Mouse (Mus musculus) heart, adult 2 months (tissue): ENCODE results near the gene Nol9.

Experiments
- CTCF ChIP-seq: fragments of 200-600 bp; IDR thresholded peaks from 2 replicates; pipeline ENCODE4 v1.8.1; 2022; ENCODE audit warnings: antibody characterized with exemption, mild to moderate bottlenecking, moderate library complexity
- EP300 ChIP-seq: fragments of 200-500 bp; IDR thresholded peaks from 2 replicates; pipeline ENCODE4 v1.6.1; 2011; ENCODE audit warnings: low read depth, low read length, control low read depth; ENCODE audit not compliant: insufficient read depth
- POLR2A ChIP-seq: fragments of 200-500 bp; IDR thresholded peaks from 2 replicates; pipeline ENCODE4 v1.6.1; 2011; ENCODE audit warnings: mild to moderate bottlenecking, low read depth, low read length, control low read depth; ENCODE audit not compliant: insufficient read depth

DNA sequence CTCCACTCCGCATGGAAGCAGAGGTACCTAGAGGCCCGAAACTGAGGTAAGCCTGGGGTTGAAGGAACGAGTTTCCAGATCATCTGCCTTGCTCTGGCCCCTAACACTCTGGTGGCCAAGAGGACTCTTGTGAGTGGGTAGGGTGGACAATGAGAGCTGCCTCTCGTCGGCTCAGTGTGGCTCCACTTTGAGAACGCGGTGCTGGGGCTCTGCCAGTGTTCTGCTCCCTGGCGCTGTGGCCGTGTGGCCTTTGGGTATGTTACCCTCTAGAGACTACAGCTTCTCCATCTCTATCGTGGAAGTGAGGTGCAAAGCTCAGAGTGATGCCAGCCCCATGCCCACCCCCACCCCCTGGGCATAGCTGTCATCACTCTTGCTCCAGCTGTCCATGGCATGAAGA lies 33.5 kb downstream of the Nol9 start:
- TF ChIP-seq CTCF (no peak), EP300 (no peak), POLR2A (no peak)
